ENCODE assay signal across 8 mouse cellular contexts in the genomic region with DNA sequence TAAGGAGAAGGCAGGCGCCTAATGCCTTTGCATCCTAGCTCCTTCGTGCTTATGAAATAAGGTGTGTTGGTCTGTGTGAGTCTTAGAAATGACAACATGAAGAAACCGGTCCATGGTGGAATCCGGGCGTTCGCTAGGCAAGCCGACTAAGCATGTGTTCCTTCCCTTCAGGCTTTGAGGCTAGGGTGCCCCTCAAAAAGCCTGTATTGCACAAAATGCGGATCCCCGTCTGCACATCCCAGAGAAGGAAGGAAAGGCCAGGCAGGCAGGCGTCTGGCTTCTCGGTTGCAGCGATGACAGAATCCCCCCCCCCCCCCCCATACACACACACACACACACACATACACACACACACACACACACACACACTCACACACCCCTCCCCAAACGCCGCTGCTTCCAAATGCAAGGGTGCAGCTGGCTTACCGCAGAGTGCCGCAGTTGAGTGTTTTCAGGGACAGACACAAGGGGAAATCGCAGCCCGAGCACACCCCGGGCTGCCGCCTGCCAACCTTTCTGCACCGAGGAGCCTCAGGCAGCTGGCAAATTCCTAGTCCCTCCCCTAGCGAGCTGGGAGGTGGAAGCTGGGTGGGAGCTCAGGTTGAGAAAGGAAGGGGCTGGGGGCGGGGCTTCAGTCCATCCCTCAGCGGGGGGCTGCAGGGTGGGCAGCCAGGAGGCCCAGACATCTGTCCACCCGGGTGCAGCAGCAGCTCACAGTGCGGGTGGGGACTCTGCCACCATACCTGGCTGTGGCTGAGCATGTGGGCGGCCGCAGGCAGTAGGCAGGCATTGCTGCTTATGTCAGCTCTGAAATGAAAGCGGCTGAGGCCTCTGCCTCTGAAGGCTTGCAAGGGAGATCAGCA.
DNase-seq lines count a peak whose midpoint lies in the region; ATAC-seq and TF ChIP-seq lines count a peak whose summit lies in the region.

No protein-coding gene starts in this region.

- TF ChIP-seq CTCF in spleen, adult 2 months (IDR thresholded peaks at IDR 0.05; ENCODE audit: extremely low read depth, insufficient read depth, insufficient read length, insufficient replicate concordance): no peak
- TF ChIP-seq CTCF in embryonic fibroblast, embryonic 13.5 days (IDR thresholded peaks at IDR 0.05; ENCODE audit: borderline replicate concordance, insufficient read depth, low read length): no peak
- no peak for TF ChIP-seq CTCF in kidney, postnatal 0 days (IDR thresholded peaks at IDR 0.05; ENCODE audit: low read depth)

- H3K27ac ChIP-seq in spleen, adult 2 months (ENCODE audit: insufficient read depth, low read length): no peak overlapping the region
- no peak overlapping the region for H3K27ac ChIP-seq in embryonic fibroblast, embryonic 13.5 days (ENCODE audit: insufficient read depth, low read length)
- peak overlapping the region; percentile 64 to 83 for H3K27ac ChIP-seq in heart, embryonic 14.5 days (replicated peaks in 1 of 2; ENCODE audit: control insufficient read depth in 1 of 2, insufficient read depth in 1 of 2, low read depth in 2 of 2, low read length in 2 of 2)
- peak overlapping the region; percentile 42; the same call in 1 of the 2 replicates for H3K27ac ChIP-seq in kidney, postnatal 0 days
- peak overlapping the region; percentile 78 for H3K27ac ChIP-seq in limb, embryonic 15.5 days
- peak overlapping the region; percentile 97 for H3K27ac ChIP-seq in midbrain, embryonic 16.5 days (ENCODE audit: low read length)

- peak; percentile 44; the same call in 1 of the 2 replicates for ATAC-seq in heart, embryonic 14.5 days (ENCODE audit: insufficient number of reproducible peaks, insufficient read depth, low FRiP score, low read depth)
- peak; percentile 68 for ATAC-seq in kidney, postnatal 0 days (replicated peaks; ENCODE audit: low FRiP score, low read depth)
- ATAC-seq in limb, embryonic 15.5 days (ENCODE audit: insufficient number of reproducible peaks, low FRiP score, low TSS enrichment, low read depth): peak; percentile 66; the same call in 1 of the 2 replicates
- ATAC-seq in midbrain, embryonic 16.5 days: peak; percentile 92

- DNase-seq in spleen, adult 2 months (ENCODE audit: low read depth in 1 of 2, low spot score in 2 of 2): no peak
- DNase-seq in spleen, postnatal 4 days (ENCODE audit: low spot score in 2 of 2): no peak
- DNase-seq in kidney, postnatal 0 days (ENCODE audit: low spot score): peak; percentile 81
- DNase-seq in testis, postnatal 10 days (ENCODE audit: low spot score): peak; percentile 64

- no peaks in the 10 kb centered on the region for H3K9me3 ChIP-seq in heart, embryonic 14.5 days (ENCODE audit: control insufficient read depth, low read length)
- no peaks in the 10 kb centered on the region for H3K9me3 ChIP-seq in kidney, postnatal 0 days (replicated peaks; ENCODE audit: low read length)
- no peaks in the 10 kb centered on the region for H3K9me3 ChIP-seq in limb, embryonic 15.5 days
- H3K9me3 ChIP-seq in midbrain, embryonic 16.5 days (replicated peaks; ENCODE audit: control insufficient read depth, low read length, poor library complexity, severe bottlenecking): no peaks in the 10 kb centered on the region

- H3K4me1 ChIP-seq in spleen, adult 2 months (ENCODE audit: control insufficient read depth, insufficient read depth, insufficient read length): peaks cover 7% of the 10 kb centered on the region
- no peaks in the 10 kb centered on the region; the same call in 1 of the 2 replicates for H3K4me1 ChIP-seq in embryonic fibroblast, embryonic 13.5 days (ENCODE audit: control insufficient read depth, insufficient read depth, low read length)
- H3K4me1 ChIP-seq in heart, embryonic 14.5 days (ENCODE audit: control insufficient read depth in 2 of 2, insufficient read depth in 2 of 2, low read length in 2 of 2): peaks cover 9 to 34% of the 10 kb centered on the region in 2 experiments
- H3K4me1 ChIP-seq in kidney, postnatal 0 days (replicated peaks; ENCODE audit: insufficient read depth, low read length): peaks cover 21% of the 10 kb centered on the region; the same call in 1 of the 2 replicates
- H3K4me1 ChIP-seq in limb, embryonic 15.5 days: peaks cover 31% of the 10 kb centered on the region
- peaks cover 31% of the 10 kb centered on the region for H3K4me1 ChIP-seq in midbrain, embryonic 16.5 days (ENCODE audit: control insufficient read depth, insufficient read depth, low read length)

- no peaks in the 10 kb centered on the region for H3K27me3 ChIP-seq in spleen, adult 2 months (ENCODE audit: control insufficient read depth, insufficient read depth, low read length)
- no peaks in the 10 kb centered on the region for H3K27me3 ChIP-seq in heart, embryonic 14.5 days (ENCODE audit: control insufficient read depth, insufficient read depth, low read length)
- no peaks in the 10 kb centered on the region for H3K27me3 ChIP-seq in kidney, postnatal 0 days (ENCODE audit: insufficient read depth, low read length)
- H3K27me3 ChIP-seq in limb, embryonic 15.5 days: no peaks in the 10 kb centered on the region
- H3K27me3 ChIP-seq in midbrain, embryonic 16.5 days (ENCODE audit: control insufficient read depth, insufficient read depth, low read depth, low read length): no peaks in the 10 kb centered on the region

- no peaks in the 10 kb centered on the region for H3K36me3 ChIP-seq in spleen, adult 2 months (ENCODE audit: control insufficient read depth, insufficient read depth, low read length)
- H3K36me3 ChIP-seq in heart, embryonic 14.5 days (ENCODE audit: control insufficient read depth, insufficient read depth, low read length): no peaks in the 10 kb centered on the region
- no peaks in the 10 kb centered on the region for H3K36me3 ChIP-seq in kidney, postnatal 0 days (ENCODE audit: insufficient read depth, low read length)
- H3K36me3 ChIP-seq in limb, embryonic 15.5 days: no peaks in the 10 kb centered on the region
- no peaks in the 10 kb centered on the region for H3K36me3 ChIP-seq in midbrain, embryonic 16.5 days (ENCODE audit: control insufficient read depth, insufficient read depth, low read length)

- 6% methylated on average over 26 of the region's 29 CpGs for WGBS in spleen, adult 2 months
- WGBS in heart, embryonic 14.5 days: 2% methylated on average over 28 of the region's 29 CpGs
- WGBS in kidney, postnatal 0 days: 2% methylated on average over 26 of the region's 29 CpGs
- WGBS in limb, embryonic 15.5 days: 2% methylated on average over 25 of the region's 29 CpGs
- WGBS in midbrain, embryonic 16.5 days: 1% methylated on average over 28 of the region's 29 CpGs

- H3K4me3 ChIP-seq in spleen, adult 2 months (ENCODE audit: extremely low read depth, insufficient read depth, insufficient read length): peak overlapping the region; percentile 39
- peak overlapping the region; percentile 21 for H3K4me3 ChIP-seq in embryonic fibroblast, embryonic 13.5 days (ENCODE audit: insufficient read depth, low read length)
- peak overlapping the region; percentile 45 to 60 for H3K4me3 ChIP-seq in heart, embryonic 14.5 days (ENCODE audit: control insufficient read depth in 1 of 2, insufficient read depth in 1 of 2, low read depth in 1 of 2, low read length in 2 of 2)
- peak overlapping the region; percentile 45 for H3K4me3 ChIP-seq in kidney, postnatal 0 days (replicated peaks; ENCODE audit: low read depth, low read length)
- H3K4me3 ChIP-seq in limb, embryonic 15.5 days: peak overlapping the region; percentile 40
- peak overlapping the region; percentile 56 for H3K4me3 ChIP-seq in midbrain, embryonic 16.5 days (ENCODE audit: low read depth, low read length)

- H3K9ac ChIP-seq in heart, embryonic 14.5 days (ENCODE audit: low read length): peak overlapping the region; percentile 75
- H3K9ac ChIP-seq in kidney, postnatal 0 days (ENCODE audit: low read depth, low read length): peak overlapping the region; percentile 62
- H3K9ac ChIP-seq in limb, embryonic 15.5 days: peak overlapping the region; percentile 24; the same call in 1 of the 2 replicates
- H3K9ac ChIP-seq in midbrain, embryonic 16.5 days (ENCODE audit: low read depth, low read length): peak overlapping the region; percentile 87

- TF ChIP-seq POLR2A in spleen, adult 2 months (IDR thresholded peaks at IDR 0.05; ENCODE audit: low read depth, low read length): no peak
- no peak for TF ChIP-seq POLR2A in embryonic fibroblast, embryonic 13.5 days (IDR thresholded peaks at IDR 0.05; ENCODE audit: low read depth, low read length)

- peak overlapping the region; percentile 68 for H3K4me2 ChIP-seq in heart, embryonic 14.5 days (ENCODE audit: low read length)
- peak overlapping the region; percentile 79 for H3K4me2 ChIP-seq in kidney, postnatal 0 days (ENCODE audit: low read length)
- H3K4me2 ChIP-seq in limb, embryonic 15.5 days: peak overlapping the region; percentile 67
- peak overlapping the region; percentile 76 for H3K4me2 ChIP-seq in midbrain, embryonic 16.5 days (ENCODE audit: low read length)

Comparison
In these comparisons a context has a peak if more than half of its experiments do, and no peak if none do; other contexts are left out.
1. DNase-seq: peak in kidney, postnatal 0 days (single experiment) and testis, postnatal 10 days (single experiment); none in spleen, adult 2 months (0 of 2) and spleen, postnatal 4 days (0 of 2).
2. H3K27ac ChIP-seq: peak in heart, embryonic 14.5 days (2 of 2), kidney, postnatal 0 days (single experiment), limb, embryonic 15.5 days (single experiment) and midbrain, embryonic 16.5 days (single experiment); none in spleen, adult 2 months (single experiment) and embryonic fibroblast, embryonic 13.5 days (single experiment).
3. H3K9ac ChIP-seq: peak in every context shown above with its lines; median percentile 87 in midbrain, embryonic 16.5 days; 75 in heart, embryonic 14.5 days; 62 in kidney, postnatal 0 days; 24 in limb, embryonic 15.5 days.
4. Peak in every context shown above with its lines, with median percentiles within 50 percentile points of each other: H3K4me3 ChIP-seq, ATAC-seq and H3K4me2 ChIP-seq.